Mouse (Mus musculus) adrenal gland, adult 18-20 months (tissue): ENCODE measurements around the gene 1700020A23Rik. TPM values are rescaled to one million over a fixed set of nuclear protein-coding genes. Genes with fewer than 3 reads are reported as not detected.

ENCODE experiments used
- DNase-seq, 2 experiments: peaks; one replicate each; pipeline ENCODE4 v3.0.0; 2021 to 2022; ENCODE audit warnings: low spot score in 2 of 2
- total RNA-seq, 2 experiments: library from RNA; stranded (reverse); gene quantifications; 1 replicate in 1 of 2; 2 replicates in 1 of 2; pipeline ENCODE4 v1.2.3; 2021

The 1700020A23Rik gene
- total RNA-seq, 2 experiments from 2014 or later = not detected

DNA sequence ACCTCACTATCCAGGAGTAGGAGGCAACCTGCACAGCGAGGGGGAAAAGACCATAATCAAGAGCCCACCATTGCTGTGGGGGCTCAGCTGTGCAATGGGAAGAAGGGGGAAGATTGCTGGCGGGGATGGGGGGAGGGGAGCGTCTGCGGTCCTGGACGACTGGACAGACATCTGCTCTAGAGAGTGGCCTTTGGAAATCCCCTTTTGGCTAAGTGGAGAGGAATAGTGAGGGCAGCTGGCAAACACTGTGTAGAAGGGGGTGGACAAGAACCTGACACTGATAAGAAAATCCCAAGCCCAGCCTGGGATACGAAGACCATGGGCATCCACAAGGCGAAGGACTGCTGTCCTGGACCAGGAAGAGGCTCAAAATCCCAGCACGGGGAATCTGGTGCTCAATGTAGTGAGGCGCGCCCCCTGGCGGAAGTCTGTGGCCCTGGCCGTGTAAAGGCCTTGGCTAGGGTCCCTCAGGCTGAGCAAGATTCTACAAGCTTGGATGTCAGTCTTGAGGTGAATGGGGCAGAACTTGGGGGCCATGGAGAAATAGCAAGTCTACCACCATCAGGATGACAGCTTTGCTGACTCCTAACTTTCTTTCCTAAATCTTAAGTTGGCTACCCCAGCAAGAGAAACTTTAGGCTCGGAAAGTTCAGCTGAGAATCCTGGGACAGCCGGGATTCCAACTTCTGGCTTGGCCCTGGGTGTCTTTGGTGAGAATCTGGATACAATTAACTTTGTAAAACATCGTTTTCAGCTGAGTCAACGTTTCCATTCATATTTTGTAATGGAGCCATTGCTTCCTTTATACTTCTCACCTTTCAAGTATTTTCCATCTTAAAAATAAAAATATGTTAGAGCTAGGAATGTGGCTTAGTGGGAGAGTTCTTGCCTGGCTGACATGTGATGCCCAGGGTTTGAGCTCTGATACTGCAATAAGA, 6.8 kb downstream of the 1700020A23Rik start:
- peak; percentile 88 for DNase-seq

DNA sequence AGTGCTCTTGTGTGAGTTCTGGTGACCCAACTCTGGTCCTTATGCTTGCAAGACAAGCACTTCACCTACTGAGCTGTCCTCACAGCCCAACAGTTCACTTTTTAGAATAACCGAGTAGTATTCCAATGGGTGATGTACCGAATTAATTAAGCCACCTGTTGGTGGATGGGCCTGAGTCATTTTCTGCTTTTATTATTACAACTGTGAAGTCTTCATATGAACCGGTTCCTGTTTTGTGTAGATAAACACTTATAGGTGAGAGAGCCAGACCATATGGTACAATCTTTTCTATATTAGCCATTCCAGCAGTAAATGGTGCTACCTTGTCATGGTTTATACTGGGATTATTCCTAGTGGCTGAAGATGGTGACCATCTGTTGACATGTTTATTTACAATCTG, 7.7 kb downstream of the 1700020A23Rik start:
- DNase-seq = no peak

DNA sequence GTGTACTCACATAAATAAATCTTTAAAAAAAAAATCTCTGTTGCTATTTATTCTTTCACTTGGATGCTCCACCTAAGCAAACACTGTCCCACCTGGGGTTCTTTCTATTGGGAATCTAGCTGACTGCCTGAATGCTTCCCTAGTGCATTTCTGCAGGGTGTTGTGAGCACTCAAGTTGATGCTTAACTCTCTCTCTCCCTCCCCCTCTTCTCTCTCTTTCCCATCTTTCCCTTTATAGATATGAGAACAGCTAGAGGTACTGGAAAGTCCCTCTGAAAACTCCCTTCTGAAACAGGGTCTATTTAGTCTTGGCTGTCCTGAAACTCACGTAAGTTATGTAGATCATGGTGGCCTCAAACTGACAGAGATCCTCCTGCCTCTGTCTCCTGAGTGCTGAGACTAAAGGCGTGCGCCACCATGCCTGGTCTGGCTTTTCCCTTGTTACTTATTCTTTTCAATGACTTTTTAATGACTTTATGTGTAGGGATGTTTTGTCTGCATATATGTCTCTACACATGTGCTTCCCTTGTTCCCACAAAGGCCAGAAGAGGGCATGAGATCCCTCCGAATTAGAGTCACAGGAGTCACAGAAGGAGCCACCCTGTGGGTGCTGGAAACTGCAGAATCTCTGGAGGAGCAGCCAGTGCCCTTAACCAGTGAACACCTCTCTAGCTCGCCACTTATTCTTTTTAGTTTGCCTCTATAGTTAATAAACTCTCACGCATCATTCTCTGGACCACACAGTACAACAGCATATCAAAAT, 9.2 kb downstream of the 1700020A23Rik start:
- no peak for DNase-seq

DNA sequence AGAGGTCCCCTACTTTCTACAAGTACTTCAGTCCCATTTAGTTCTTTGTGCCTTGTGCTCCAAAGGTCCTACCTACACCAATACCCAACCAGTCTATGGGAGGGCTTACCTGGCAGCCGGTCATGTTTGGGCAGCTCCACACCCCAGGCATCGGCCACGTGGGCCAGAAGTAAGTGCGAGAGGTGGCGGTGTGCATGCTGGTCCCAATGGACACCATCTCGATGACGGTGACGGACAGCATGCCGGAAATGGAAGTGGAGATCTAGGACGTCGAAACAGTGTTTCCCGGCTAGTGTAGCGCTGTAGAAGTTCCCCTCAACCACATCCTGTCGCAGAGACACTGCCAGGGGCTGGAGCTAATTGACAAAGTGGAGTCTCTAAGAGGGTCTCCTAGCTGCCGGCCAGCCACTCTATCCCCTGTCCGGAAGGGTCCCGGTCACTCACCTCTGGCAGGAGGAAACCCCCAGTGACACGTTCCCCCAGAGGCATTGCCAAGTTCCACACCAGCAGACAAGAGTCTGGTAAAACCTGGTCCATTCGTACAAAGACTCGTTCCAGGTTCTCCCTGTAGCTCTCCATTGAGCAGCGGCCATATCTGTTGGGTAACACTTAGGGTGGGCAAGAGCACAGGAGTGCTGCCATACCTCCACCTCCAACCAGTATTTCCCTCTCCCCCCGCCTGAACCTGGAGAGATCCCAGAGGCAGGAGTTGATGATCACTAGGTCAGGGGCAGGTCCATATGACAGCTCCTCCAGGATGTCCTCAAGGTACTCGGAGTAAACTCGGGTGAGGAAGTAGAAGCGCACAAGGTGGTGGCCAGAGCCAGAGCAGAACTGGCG, 16.9 kb downstream of the 1700020A23Rik start:
- no peak for DNase-seq

DNA sequence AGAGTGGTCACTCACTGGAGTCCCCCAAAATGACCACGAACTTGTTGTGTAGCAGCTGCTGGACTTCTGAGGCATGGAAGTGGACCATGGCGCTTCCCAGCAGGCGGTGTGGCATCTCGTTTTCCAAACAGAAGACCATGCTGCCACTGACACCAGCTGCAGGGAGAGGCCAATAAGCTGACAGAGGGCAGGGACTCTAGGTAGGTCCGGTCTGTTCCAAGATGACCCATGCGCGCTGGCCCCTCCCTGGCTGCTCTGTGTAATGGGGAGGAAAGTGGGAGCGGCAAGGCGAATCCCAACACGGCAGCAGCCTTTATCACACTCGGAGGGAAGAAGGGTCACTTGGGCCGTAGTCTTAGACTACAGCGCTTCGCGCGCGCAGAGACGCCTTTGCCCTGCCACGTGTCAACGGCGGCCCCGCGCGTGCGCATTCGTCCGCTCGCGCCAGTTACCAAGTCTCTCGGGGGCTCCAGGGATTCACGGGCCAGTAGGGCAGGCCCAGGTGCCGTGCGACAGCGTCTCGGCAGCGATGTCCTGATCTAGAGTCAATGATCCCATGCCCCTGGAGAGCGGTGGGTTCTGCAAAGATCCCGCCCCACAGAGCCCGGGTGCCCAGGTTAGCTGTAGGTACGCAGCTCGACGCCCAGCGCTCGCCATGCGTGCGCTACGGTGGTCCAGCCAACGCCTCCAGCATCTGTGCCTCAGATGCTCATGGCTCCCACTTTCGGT, 18.5 kb downstream of the 1700020A23Rik start:
- DNase-seq = peak; percentile 78

DNA sequence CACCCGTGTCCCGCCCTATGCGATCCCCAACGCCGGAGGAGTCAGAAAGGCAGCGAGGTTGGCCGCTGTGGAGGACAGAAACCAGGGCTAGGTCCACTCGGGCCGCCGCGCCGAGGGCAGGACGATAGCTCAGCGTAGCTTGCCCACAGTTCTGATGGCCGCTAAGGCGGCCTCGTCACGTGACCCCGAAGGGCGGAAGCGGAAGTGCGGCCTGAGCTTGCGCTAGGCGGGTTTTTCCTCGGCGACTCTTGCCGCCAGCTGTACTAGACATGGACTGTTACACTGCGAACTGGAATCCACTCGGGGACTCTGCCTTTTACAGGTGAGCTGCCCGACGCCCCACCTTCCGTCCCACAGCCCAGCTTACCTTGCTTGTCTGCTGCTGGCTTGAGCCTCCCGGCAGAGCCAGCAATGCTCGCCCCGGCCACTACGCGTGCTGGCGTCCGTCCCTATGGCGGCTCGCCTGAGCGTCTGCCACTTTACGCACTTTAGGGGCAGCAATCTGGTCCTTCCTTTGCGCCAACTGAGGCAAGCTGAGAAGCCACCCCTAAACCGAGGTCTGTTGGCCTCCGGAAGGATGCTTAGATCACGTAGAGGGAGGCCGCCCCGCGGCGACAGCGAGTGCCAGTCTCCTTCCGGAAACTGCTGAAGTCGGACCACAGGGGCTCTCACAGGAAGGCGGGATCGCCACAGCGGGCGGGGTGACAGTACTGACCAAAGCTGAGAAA, 19.2 kb downstream of the 1700020A23Rik start, which contains the start of the genes Vps16 and Pced1a:
Gene Vps16, plus strand, starts transcription at position 214 of the 728 bp plus-strand sequence.
Gene Pced1a, minus strand, starts transcription at position 576 of the 728 bp plus-strand sequence.
- peak; percentile 90 for DNase-seq

DNA sequence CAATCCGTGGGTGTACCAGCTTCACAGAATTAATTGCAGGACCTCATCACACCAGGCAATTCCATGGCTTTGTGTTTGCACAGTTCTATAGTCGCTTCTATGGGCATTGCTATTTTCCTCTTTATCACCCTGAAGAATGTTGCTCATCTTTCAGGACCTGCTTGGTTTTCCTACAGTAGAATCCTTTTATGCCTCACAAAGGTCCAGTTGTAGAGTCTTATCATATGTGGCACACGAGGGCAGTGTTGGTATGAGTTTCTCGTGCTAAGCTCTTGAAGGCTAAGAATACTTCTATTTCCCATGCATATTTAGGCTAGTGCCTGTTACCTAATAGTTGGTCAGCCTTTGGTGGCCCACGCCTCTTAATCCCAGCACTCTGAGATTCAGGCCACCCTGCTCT, 20.1 kb downstream of the 1700020A23Rik start:
- DNase-seq = no peak

DNA sequence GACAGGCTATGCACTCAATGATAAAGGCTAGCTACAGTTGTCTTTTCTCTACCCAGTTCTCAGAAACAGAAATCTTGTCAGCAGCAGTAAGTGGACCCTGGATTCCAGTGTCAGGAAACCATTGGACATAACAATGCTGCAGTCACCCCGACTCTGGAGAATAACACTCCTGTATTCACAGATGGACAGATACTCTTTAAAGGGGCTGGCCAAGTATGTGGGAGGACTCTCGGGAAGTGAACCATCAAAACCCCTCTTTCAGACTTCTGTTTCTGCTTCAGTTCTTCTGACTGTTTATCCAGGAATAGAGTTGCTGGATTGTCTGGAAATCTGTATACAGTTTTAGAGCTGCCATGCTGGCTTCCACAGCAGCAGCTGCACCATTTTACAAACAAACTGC, 24.8 kb downstream of the 1700020A23Rik start:
- no peak for DNase-seq

DNA sequence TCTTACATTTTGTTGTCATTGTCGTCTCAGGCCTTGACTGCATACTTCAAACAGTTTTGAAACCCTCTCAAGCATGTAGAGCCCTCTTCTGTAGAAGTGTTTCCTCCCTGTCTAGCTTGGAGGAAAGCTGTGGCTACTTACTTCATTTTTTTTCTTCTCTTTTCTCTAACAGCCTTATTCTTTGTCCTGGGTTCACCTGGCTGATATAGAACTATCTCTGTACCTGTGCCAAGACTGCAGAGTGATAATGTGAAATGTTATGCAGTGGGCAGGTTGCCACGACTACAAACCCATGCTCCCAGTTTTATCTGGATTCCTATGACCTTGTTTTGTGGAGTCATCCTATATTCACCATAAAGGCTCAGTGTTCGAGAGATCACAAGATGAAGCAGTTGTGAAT, 25.4 kb downstream of the 1700020A23Rik start:
- no peak for DNase-seq

DNA sequence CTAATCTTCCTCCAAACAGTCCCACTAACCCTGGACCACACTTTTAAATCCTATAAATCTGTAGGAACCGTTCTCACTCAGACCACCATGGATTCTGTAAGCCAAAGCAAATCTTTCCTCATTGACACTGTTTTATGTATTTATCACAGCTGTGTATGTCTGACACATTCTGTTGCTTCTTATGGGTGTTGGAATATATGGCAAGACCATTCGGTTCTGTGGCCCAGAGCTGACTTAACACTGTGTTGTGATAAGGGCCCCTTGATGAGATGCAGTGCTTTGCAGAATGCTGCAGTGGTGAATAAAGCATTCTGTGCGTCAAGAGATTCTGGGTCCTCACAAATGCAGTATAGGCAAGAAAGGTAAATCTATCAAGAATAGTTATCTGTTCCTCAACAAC, 27.1 kb downstream of the 1700020A23Rik start:
- no peak for DNase-seq

DNA sequence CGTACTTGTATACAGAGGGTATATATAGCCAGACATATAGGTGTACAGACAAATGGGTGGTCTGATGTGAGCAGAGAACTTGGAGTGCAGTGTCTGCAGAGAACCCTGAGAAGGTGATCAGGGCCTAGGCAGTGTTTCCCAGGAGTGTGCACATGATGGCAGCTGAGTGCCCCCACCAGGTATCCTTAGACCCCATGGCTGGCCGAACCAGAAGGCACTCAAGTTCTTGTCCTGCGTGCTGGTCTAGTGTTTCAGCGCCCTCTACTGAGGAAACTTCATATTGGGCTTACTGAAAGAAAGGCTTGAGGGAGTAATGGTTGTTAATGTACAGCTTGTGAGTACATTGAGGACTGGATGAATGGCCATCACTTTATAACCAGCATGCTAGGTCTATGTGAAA, 28.1 kb downstream of the 1700020A23Rik start:
- no peak for DNase-seq

DNA sequence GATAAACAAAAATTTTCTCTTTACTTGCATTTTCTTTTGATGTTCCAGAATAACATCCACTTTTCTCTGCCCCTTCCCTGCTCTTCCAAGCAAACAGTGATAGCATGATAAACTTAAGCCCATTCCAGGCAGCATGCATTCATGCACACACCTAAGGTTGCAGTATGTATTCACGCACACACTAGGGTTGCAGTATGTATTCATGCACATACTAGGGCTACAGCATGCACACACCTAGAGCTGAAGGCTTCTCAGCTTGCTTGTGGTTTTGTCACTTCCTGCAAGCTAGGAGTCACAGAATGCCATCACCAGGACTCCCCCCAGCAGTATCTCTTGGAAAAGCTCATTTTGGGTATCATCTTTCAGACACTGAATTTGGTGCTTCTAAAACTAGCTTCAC, 31.7 kb downstream of the 1700020A23Rik start:
- no peak for DNase-seq

DNA sequence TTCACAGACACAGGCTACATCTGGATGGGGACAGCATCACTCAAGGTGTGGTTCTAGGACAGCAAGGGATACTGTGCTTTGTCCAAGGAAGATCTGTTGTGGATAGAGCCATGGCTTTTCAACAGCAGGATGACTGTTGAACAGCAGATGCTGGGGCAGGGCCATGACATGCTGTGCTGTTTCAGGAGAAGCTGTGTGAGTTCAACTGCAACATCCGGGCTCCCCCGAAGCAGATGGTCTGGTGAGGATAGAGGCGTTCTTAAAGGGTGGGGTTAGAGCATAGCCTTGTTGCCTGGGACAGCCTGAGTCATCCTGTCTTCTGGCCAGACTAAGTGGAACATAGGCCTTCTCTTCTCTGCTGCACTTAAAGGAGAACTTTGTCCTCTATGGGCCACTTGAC, 33.8 kb downstream of the 1700020A23Rik start:
- no peak for DNase-seq

DNA sequence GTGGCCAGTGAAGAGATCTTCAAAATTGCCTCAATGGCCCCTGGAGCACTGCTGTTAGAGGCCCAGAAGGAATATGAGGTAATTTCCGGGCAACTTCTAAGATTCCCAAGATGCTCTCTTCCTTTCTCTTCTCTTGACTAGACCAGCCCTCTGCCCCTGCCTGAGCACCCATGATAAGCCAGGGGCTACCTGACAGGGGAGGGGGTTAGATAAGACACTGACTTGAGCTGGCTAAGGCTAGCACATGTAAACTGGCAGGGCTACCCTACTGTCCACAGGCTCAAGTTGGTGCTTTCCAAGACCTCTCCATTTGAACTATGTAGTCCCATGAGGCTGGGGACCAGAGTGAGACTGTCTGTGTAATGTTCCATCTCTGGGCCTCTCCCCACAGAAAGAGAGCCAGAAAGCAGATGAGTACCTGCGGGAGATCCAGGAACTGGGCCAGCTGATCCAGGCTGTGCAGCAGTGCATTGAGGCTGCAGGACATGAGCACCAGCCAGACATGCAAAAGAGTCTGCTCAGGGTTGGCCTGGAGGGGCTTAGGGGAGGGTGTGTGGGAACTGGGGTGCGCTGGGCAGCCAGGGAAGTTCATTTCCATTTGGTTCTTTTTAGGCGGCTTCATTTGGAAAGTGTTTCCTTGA, 34.9 kb downstream of the 1700020A23Rik start:
- no peak for DNase-seq

DNA sequence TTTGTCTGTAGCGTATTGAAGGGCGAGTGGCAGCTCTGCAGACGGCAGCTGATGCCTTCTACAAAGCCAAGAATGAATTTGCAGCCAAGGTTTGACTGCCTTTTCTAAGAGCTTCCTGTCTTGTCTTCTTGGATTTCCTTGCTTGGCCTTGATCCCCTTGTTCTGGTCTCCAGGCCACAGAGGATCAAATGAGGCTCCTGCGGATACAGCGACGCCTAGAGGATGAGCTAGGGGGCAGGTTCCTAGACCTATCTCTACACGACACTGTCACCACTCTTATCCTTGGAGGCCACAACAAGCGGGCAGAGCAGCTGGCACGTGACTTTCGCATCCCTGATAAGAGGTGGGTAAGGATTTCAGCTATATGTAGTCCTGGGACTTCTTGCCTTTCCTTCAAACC, 37.1 kb downstream of the 1700020A23Rik start:
- no peak for DNase-seq

DNA sequence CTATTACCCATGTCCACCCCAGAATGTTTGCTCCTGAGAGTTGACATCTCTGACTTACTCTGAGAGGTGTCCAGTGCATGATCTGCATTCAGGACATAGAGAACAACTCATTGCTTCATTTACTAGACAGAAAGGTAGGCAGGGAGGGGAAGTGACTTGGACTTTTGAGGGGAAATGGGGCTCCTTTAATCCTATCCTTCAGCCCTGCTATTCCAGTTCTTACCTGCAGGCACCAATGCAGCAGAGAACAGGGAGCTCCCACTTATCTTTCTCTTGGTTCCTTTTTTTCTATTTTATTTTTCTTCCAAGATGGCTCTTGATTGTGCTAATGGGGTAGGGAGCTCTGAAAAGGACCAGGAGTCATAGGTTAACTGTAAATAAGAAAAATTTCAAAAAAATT, 43.4 kb downstream of the 1700020A23Rik start:
- DNase-seq = no peak

DNA sequence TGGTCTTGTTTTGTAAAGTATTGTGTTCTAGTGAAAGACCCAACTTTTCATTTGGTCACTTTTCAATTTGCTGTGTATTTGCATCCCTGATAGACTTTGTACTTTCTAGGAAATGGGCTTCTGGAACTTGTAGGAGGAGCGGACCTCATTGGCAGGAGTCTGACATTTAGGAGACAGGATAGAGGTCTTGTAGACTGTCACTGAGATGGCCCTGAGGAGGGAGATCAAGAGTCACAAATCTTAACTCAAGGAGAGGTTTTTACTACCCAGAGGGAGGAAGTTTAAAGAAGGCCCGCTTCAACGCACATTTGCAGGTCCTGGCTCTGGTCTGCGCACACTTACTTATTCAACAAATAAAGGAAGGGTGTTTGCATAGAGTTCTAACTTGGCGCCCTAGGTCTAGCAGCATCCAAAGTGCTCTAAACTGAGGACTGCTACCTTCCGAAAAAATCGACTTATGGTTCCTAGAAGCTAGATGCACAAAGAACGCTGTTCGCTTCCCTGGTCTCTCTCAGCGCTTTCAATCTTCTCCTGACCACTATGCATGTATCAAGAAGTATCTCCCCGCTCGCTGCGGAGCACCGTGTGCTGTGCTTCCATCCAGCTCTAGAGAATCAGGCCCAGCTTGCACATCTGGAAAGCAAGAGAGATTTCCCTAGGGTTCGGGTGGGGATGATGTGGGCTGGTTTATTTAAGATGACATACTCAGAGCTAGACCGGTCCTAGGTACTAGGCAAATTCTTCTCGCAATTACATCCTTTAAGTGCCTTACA, 44.1 kb downstream of the 1700020A23Rik start:
- no peak for DNase-seq

DNA sequence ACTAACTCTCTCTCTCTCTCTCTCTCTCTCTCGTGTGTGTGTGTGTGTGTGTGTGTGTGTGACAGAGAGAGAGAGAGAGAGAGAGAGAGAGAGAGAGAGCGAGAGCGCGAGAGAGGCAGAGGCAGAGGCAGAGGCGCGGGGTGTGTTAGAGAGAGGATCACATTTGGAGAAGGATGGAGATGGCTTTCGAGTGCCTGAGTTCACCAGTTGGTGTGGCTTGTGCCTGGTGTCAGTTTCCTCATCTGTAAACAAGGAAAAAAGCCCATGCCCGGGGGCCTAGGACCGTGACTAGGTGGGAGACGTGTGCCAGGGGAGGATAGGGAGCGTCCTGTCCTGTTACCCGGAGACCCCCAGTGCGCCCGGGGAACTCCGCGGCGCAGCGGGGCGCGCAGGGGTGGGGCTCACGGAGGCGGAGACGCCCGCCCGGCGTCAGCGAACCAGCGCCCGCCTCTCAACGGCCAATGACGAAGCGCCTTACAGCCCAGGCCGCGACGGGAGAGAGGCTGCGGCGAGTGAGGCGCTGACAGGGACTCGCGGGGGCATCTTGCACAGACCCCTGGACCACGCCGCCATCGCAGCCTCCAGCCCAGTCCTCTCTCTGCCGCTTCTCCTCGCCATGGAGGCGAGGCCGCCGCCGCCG, 44.9 kb downstream of the 1700020A23Rik start, which contains the start of gene Ptpra:
Gene Ptpra, plus strand, starts transcription at position 485 of the 640 bp plus-strand sequence.
- peak; percentile 92 to 93 for DNase-seq
